In genomic region chr10:93912917-93913316, GRCm38 (mm10) we compare ENCODE assay signal across 15 mouse cellular contexts.
"Had no signal": no experiment of that assay in that cellular context is flagged by ENCODE, and none has a peak within 500 bp of the region (broad histone marks: within the 10 kb centered on the region; RNA-seq: fewer than 3 reads in every experiment).

No protein-coding gene starts in this region.

- H3K9me3 ChIP-seq: kidney, embryonic 15.5 days; limb, embryonic 13.5 days; megakaryocyte, embryonic 14.5 days; midbrain, embryonic 12.5 days; neural tube, embryonic 13.5 days had no signal

- H3K9ac ChIP-seq: kidney, embryonic 15.5 days; limb, embryonic 13.5 days; midbrain, embryonic 12.5 days; neural tube, embryonic 13.5 days had no signal

- ATAC-seq: intestine, embryonic 16.5 days; lung, postnatal 0 days; midbrain, embryonic 16.5 days had no signal

- DNase-seq: kidney, adult 2 months; kidney, postnatal 14 days; left cerebral cortex, postnatal 4 days; lung, adult 18-20 months; lung, postnatal 4 days; right cerebral cortex, postnatal 14 days; thymus, postnatal 36 days had no signal

- H3K36me3 ChIP-seq: kidney, embryonic 15.5 days; limb, embryonic 13.5 days; midbrain, embryonic 12.5 days; neural tube, embryonic 13.5 days had no signal

- H3K4me2 ChIP-seq: kidney, embryonic 15.5 days; limb, embryonic 13.5 days; midbrain, embryonic 12.5 days; neural tube, embryonic 13.5 days had no signal

- H3K4me3 ChIP-seq: kidney, embryonic 15.5 days; limb, embryonic 13.5 days; megakaryocyte, embryonic 14.5 days; midbrain, embryonic 12.5 days; neural tube, embryonic 13.5 days had no signal

- H3K27me3 ChIP-seq: megakaryocyte, embryonic 14.5 days; midbrain, embryonic 12.5 days; neural tube, embryonic 13.5 days had no signal

- H3K27ac ChIP-seq: kidney, embryonic 15.5 days; limb, embryonic 13.5 days; midbrain, embryonic 12.5 days; neural tube, embryonic 13.5 days had no signal

- H3K4me1 ChIP-seq: neural tube, embryonic 13.5 days had no signal
